Mouse (Mus musculus) c-Kit-positive CD71-positive TER-119-negative erythroid progenitor cells, embryonic 14.5 days (primary cell): Measurements from ENCODE around the gene Dgkk.
"Not testable (repeated sequence)": the region's sequence is repeated elsewhere in the genome, so short reads cannot be mapped to it uniquely, and the experiment has no call there.

Source experiments
- DNase-seq: peaks from one replicate; pipeline ENCODE4 v3.0.0-alpha.2; 2013; ENCODE audit warnings: low read depth

The Dgkk gene

DNA sequence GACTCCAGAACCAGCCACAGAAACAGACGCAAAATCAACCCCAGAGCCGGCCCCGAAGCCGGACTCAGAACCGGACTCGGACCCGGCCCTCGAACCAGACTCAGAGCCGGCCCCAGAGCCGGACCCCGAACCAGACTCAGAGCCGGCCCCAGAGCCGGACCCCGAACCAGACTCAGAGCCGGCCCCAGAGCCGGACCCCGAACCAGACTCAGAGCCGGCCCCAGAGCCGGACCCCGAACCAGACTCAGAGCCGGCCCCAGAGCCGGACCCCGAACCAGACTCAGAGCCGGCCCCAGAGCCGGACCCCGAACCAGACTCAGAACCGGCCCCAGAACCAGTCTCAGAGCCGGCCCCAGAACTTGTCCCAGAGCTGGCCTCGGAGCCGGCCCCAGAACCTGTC, at the start of gene Dgkk:
Gene Dgkk (plus strand): TSS at position 301 of the 400 bp plus-strand sequence.
- DNase-seq, result not testable (repeated sequence)

DNA sequence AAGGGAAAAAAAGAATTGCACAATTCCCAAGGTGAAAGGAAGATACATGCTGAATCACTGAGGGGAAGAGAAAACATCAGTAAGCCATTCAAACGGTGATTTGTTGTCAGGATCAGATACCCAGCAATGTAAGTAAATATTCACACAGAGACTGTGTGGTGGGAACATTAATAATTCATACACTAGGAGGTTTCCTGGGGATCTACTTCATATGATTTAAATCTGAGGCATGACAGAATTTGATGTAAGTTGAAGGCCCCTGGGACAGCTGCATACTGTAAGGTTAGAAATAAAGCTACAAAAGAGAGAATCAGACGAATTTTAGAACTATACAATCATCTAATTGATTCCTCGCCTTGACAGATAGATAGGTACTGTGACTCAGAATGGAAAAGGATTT, 45.1 kb upstream of the Dgkk start:
- DNase-seq, result no peak

DNA sequence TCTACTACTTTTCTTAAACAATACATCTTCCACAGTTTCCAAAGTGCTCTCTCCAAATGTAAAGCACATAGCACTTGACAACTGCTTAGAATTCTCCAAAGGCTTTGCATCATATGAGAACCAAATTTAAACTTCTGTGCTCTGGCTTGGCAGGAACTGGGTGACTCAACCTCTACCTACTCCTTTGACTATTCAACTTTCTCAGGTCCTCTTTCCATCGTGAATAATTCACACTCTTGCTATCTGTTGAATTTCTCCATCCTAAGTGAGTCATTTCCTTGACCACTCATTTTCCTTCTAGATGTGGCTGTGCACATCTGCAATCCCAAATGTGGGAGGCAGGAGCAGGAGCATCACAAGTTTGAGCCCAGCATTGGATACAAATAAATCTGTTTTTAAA, 28.4 kb upstream of the Dgkk start:
- DNase-seq, result no peak

DNA sequence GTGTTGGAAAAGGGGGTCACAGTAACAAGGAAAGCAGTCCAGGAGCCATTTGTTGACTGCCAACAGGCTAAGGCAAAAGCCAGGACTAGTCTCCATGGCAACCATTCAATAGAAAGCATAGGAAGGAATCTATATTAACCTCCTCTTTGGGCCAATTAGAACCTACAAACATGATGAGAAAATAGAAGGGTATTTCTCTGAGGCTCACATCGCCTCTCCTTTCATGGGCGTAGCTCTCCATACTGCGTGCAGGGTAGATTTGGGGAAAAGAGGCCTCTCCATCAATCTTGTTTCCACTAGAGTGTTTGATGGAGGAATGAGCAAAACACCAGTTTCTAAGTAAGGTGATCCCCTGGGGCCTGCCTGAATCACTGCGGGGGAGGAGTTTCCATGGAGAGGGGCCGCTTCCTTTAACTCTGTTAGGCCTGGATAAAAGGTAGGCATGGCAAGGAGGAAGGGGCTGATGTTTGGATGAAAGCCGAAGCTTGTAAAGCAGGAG, 27.5 kb upstream of the Dgkk start:
- DNase-seq, result no peak

DNA sequence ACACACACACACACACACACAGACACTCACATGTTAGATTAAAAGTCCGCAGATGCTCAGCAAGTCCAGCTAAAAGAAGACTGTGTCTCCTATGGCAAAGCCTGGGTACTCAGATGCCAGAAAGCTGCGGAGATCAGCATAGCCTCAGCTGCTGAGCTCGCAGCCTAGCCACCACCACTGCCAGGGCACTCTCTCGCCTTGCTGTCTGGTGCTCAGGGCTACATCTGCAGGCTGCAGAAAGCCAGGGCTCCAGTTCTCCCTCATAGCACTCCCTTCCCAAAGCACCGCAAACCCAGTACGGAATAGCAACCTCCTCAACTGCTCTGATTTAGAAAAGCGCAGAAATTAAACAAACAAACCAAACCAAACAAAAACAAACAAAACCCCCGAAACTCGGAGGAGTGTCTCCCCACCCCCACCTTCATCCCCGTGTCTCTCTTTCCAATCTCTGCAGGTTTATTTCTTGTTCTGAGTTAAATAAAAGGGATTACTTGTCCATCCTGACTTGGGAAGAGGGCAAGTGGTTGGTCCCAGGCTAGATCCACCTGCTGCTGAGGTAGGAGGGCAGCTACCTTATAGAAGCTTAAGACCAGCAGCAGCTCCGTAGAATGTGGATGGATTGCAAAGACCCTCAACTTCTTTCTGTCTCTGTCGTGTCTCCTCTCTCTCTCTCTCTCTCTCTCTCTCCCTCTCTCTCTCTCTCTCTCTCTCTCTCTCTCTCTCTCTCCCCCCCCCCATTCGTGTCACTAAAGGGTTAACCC, 1.4 kb upstream of the Dgkk start:
- DNase-seq, result no peak

DNA sequence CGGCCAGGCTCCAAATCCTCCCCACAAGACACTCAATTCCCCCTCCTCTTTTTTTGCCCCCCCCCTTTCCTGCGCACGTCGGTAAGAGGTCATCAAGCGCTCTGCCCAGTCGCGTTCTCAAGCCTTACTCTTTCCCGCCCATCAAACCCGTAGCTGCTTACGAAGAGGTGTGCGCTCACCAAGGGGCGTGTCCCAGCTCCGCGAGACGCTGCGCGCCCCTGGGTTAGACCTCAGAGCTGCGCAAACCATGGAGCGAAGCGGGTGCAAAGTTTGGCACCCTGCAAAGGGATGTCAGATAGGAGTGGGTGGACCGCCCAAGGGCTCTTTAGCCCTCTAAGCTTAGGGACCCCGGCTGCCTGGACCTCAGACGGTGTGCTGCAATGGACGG, 862 bp upstream of the Dgkk start:
- no peak for DNase-seq

DNA sequence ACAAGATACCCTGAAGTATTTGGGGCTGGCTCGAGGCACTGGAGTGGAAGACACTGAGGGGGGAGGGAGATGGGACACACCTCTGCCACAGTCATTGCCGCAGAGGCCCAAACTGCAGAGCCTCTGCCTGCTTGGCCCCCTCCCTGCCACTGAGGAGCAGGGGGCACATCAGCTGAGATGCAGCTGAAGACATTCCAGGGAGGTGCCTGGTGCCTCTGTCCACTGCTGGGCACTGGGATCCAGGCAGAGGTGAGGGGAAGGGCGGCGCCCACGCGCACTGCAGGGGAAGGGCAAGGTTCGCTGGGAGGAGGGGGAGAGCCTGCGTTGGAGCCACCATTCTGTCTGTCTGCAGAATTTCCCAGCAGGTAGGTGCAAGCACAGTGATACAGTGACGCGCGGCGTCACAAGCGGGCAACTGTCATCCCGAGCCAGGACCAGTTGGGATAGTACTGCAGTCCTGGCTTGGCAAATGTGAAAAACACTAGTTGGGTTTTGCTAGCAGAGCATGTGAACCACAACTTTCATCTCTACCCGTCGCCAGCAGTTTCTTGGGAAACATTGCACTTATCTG, 948 bp downstream of the Dgkk start:
- DNase-seq, result no peak

DNA sequence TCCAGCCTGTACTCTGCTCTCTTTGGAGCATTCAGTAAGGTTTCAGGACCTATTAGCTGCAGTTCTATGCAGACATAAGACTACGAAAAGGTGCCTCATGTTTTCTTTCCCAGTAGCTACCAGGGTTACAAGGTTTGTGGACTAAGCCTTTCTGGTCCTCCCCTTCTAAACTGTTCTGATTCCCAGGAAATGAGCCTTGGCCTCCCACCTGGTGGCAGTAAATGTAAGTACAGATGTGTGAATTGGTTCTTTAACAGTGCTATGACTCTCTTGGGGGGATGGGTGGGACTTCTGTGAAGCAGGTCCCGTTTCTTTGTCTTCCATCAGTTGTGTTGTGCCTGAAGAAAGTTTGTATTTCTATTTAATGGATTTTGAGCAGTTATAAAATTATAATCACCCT, 53.4 kb downstream of the Dgkk start:
- DNase-seq, result no peak

DNA sequence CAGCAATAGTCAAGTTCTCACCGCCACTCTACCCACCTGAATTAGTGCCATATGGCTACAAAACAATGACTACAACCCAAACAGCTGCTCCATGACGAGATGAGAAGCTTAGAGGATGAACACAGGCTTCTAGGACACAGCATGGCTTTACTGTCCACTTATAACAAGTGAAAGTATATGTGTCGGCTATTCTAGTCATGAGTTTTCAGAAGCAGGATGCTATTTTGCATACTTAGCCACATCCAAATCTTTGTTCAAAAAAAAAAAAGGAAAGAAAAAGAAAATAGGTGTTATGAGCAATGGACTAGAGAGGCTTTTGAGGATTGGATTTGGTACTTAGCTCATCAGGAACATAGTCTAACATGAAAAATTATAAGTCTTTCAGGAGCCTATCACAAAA, 74.4 kb downstream of the Dgkk start:
- DNase-seq, result no peak

DNA sequence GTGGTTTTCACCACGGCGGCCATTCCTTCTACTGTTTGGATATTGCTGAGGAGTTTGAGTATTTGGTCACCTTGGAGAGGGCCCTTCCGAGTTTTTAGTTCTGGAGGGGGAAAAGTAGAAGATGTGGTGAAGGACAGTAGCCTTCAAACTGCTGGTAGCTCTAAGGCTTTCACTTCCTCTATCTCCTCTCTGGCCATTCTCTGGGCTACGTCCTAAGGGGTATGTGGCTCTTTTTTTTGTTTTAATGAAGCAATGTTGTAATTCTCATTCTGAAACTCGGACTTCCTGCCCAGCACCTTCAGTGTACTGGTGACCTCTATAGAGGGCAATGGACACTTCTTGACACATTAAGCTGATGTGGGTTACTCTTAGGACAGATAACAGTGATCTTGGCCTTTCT, 75.0 kb downstream of the Dgkk start:
- DNase-seq, result no peak

DNA sequence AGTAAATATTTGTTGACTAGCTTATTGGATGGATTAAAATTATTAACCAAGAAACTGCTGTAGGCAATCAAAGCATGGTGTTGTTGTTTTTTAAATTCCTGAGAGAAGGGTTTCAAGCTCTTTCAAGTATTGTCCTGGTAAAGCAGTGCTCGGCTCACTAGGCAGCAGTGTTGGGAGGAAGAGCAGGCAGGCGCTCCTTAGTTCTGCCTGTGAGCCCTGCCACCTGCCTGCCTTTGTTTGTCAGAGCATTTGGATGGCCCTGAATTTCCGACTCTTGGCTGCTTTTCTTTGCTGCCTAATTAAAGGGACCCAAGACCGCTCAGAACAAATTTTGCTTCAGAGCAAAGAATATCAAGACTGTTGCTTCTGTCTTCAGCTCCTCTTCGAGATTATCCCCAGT, 114.8 kb downstream of the Dgkk start:
- no peak for DNase-seq

DNA sequence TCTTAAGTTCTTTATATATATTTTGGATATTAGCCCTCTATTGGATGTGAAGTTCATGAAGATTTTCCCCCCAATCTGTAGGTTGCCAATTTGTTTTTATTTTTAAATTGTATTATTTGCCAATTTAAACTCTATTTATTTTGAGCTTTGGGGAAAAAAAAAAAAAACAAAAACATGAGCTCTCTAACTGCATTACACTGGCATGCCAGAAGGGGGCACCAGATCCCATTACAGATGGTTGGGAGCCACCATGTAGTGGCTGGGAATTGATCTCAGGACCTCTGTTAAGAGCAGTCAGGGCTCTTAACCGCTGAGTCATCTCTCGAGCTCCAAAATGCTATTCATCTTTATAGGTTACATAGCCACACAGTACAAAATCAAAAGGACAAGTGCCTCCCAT, 131.9 kb downstream of the Dgkk start:
- DNase-seq, result no peak

DNA sequence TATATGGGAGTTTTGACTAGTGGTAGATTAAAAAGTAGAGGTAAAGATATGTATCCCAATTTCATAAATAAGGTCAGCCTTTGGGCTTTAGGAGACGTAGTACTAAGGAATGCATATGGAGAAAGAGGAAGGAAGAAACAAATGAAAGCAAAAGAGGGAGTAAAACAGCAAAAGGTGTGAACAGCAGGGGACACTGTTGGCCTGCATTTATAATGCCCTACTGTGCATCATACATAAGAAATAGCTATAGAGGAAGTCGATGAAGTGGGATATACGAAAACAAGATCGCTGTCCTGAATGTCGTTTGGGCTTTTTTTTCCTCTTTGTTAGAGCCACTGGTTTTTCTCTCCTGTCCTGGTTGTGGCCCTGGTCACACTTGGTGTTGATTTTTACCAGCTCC, 143.1 kb downstream of the Dgkk start:
- no peak for DNase-seq

DNA sequence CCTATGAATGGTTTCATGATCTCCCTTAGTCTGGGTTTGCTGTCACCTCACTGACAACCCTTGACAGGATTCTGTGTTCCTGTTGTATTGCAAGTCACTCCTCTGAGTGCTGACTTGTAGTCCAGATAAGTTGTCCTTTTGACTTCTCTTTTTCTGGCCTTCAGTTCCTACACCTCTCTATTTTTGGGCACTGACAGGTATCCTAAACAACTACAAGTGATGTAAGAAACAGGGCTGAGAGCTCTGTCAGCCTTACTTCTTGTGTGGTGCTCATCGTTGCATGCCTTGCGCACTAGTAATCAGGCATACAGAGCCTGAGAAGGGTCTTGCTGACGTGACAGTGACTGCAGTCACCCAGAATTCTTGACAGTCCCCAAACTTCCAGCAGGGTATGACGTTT, 147.1 kb downstream of the Dgkk start:
- no peak for DNase-seq

DNA sequence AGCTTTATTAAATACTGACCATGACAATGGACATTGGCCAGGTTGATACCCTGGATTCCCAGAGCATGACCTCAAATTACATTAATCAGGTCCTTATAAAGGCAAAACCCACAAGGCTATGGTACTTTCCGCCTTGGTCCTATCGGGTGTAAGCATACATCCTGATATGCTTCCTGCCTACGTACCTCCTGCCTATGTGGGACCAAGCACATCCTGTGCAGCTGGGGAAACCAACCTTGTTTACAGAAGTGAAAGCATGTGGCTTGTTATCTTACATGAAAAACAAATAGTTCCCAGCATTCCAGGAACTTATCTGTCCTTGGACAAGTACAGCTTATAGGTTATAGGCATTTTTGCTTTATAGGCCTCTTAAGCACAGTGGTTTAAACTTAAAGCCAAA, 189.5 kb downstream of the Dgkk start:
- DNase-seq, result no peak

DNA sequence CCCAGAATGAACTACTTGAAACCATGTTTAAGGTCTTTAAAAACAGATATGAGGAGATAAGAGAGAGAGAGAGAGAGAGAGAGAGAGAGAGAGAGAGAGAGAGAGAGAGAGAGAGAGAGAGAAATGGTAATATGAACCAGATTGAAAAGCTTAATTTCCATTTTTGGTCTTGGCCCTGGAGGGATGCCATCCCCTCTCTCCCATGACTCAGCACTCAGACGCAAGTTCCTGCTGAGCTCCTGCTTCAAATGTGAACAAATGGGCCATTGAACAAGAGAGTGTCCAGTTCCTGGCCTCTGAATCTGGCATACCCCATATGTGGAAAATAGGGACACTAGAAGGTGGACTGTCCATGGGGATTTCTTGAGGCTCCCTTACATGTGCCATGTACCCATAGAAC, 192.8 kb downstream of the Dgkk start:
- no peak for DNase-seq

DNA sequence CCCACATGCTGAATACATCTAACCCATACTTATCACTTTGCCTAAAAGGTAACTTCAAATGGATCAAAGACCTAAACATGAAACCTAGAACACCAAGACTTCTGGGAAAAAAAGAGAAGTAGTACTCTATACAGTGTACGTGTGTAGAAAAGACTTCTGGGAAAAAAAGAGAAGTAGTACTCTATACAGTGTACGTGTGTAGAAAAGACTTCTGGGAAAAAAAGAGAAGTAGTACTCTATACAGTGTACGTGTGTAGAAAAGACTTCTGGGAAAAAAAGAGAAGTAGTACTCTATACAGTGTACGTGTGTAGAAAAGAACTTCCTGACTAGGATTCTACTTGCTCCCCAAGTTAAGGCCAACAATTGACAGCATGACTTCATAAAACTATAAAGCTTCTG, 204.8 kb downstream of the Dgkk start:
- DNase-seq, result not testable (repeated sequence)
